Mouse (Mus musculus) limb, embryonic 11.5 days (tissue): ENCODE results near the gene Prkag1. TPM values are rescaled to one million over a fixed set of nuclear protein-coding genes. Genes with fewer than 3 reads are reported as not detected.

Experiments
- ATAC-seq: fragments of 200-750 bp; cut with Nextera tagmentation; 2 replicates; pipeline ENCODE4 v1.8.0; 2017; ENCODE audit warnings: low read depth; ENCODE audit not compliant: insufficient number of reproducible peaks, low FRiP score, low TSS enrichment
- DNase-seq: peaks from one replicate; pipeline ENCODE4 v3.0.0-alpha.2; 2015; ENCODE audit warnings: low spot score
- H3K27ac ChIP-seq: fragments of 300-500 bp; sonication (generic); replicated peaks from 2 replicates; pipeline ENCODE4 v1.5.1; 2014; ENCODE audit warnings: low read depth, mild to moderate bottlenecking, low read length
- H3K27me3 ChIP-seq: fragments of 300-500 bp; sonication (generic); 2 replicates; pipeline ENCODE4 v1.6.1; 2014; ENCODE audit warnings: mild to moderate bottlenecking, low read length, mixed read lengths; ENCODE audit not compliant: control insufficient read depth, insufficient read depth
- H3K36me3 ChIP-seq: fragments of 300-500 bp; sonication (generic); 2 replicates; pipeline ENCODE4 v1.6.1; 2014; ENCODE audit warnings: mild to moderate bottlenecking, low read length, moderate library complexity, mixed read lengths; ENCODE audit not compliant: control insufficient read depth, insufficient read depth
- H3K4me1 ChIP-seq: fragments of 300-500 bp; sonication (generic); 2 replicates; pipeline ENCODE4 v1.6.1; 2014; ENCODE audit warnings: low read length, mixed read lengths; ENCODE audit not compliant: control insufficient read depth, insufficient read depth
- H3K4me2 ChIP-seq: fragments of 300-500 bp; sonication (generic); 2 replicates; pipeline ENCODE4 v1.6.1; 2014; ENCODE audit warnings: low read depth, mild to moderate bottlenecking, moderate library complexity; ENCODE audit not compliant: severe bottlenecking
- H3K4me3 ChIP-seq: fragments of 300-500 bp; sonication (generic); 2 replicates; pipeline ENCODE4 v1.5.1; 2014; ENCODE audit warnings: low read depth, low read length
- H3K9ac ChIP-seq: fragments of 300-500 bp; sonication (generic); 2 replicates; pipeline ENCODE4 v1.6.1; 2014; ENCODE audit warnings: mild to moderate bottlenecking, low read length
- H3K9me3 ChIP-seq: fragments of 300-500 bp; sonication (generic); 2 replicates; pipeline ENCODE4 v1.6.1; 2016; ENCODE audit warnings: low read length; ENCODE audit not compliant: control insufficient read depth
- WGBS: fragments of 180-500 bp; shearing (Covaris S2); extraction: QIAGEN DNeasy Blood & Tissue Kit; methylation state at CpG from one replicate; pipeline ENCODE4 v1.1.7; 2014; 5-methylcytosine and 5-hydroxymethylcytosine counted together
- polyA plus RNA-seq: library from polyadenylated mRNA; unstranded; fragments of >200 nt; fragmentation: Nextera tagmentation; extraction: Ambion mirVana; gene quantifications from 2 replicates; pipeline ENCODE4 v1.2.1, GENCODE M21; 2014

The Prkag1 gene
- polyA plus RNA-seq, 1 experiment from 2014 or later = 84.6 TPM

GRCm38 (mm10) chr15:98771813-98772425 is 59.4 kb downstream of the Prkag1 start:
- Histone ChIP-seq H3K27ac (no peak overlapping the region), H3K27me3 (peaks cover 64% of the 10 kb centered on the region), H3K4me3 (peak overlapping the region; percentile 21; the same call in 1 of the 2 replicates), H3K9ac (no peak overlapping the region), H3K4me2 (peak overlapping the region; percentile 33; the same call in 1 of the 2 replicates), H3K4me1 (peaks cover 16% of the 10 kb centered on the region), H3K36me3 (no peaks in the 10 kb centered on the region), H3K9me3 (no peaks in the 10 kb centered on the region)
- whole genome bisulfite sequencing = 6% methylated on average over 12 of the region's 12 CpGs
- no peak for DNase-seq
- no peak for ATAC-seq

- H3K4me1 ChIP-seq = peaks cover 12% of the 10 kb centered on the region
- no peak overlapping the region for H3K4me2 ChIP-seq
- H3K9ac ChIP-seq = no peak overlapping the region
- H3K27ac ChIP-seq = no peak overlapping the region
- H3K36me3 ChIP-seq = no peaks in the 10 kb centered on the region
- H3K27me3 ChIP-seq = peaks cover 31% of the 10 kb centered on the region
- 22% methylated on average over 5 of the region's 5 CpGs for WGBS
- DNase-seq (no peak), ATAC-seq (no peak)
- no peak overlapping the region for H3K4me3 ChIP-seq
- H3K9me3 ChIP-seq = no peaks in the 10 kb centered on the region
Observed at GRCm38 (mm10) chr15:98768259-98768658, 63.1 kb downstream of the Prkag1 start.

GRCm38 (mm10) chr15:98765929-98766328 is 65.4 kb downstream of the Prkag1 start:
- Histone ChIP-seq H3K4me1 (peaks cover 15% of the 10 kb centered on the region), H3K9me3 (no peaks in the 10 kb centered on the region), H3K4me2 (no peak overlapping the region), H3K27ac (no peak overlapping the region), H3K27me3 (peaks cover 8% of the 10 kb centered on the region), H3K4me3 (no peak overlapping the region), H3K36me3 (no peaks in the 10 kb centered on the region), H3K9ac (no peak overlapping the region)
- ATAC-seq (no peak), DNase-seq (no peak)
- 67% methylated on average over 4 of the region's 4 CpGs for WGBS

Other genes with a start within 250 kb of the Prkag1 start
- gene Adcy6, start 221.4 kb downstream of the Prkag1 start, polyA plus RNA-seq = 16.2 and 18.9 TPM in 2 replicates
- gene Cacnb3, start 200.7 kb downstream of the Prkag1 start, polyA plus RNA-seq = 23.4 and 25.1 TPM in 2 replicates
- gene Ddx23, start 168.6 kb downstream of the Prkag1 start, polyA plus RNA-seq = 24.8 and 27.7 TPM in 2 replicates
- 0.29 and 0.37 TPM in 2 replicates for gene Rnd1, start 154.1 kb downstream of the Prkag1 start, polyA plus RNA-seq
- gene Ccdc65, start 123.3 kb downstream of the Prkag1 start, polyA plus RNA-seq = 0.48 and 1.3 TPM in 2 replicates
- gene Fkbp11, start 103.3 kb downstream of the Prkag1 start, polyA plus RNA-seq = 24.3 and 25.7 TPM in 2 replicates
- gene Arf3, start 68.3 kb downstream of the Prkag1 start, polyA plus RNA-seq = 34.7 and 36.4 TPM in 2 replicates
- gene Wnt10b, start 53.4 kb downstream of the Prkag1 start, polyA plus RNA-seq = 0.81 and 1.5 TPM in 2 replicates
- gene Wnt1, start 41.7 kb downstream of the Prkag1 start, polyA plus RNA-seq = not detected in 2 replicates
- gene Ddn, start 22.0 kb downstream of the Prkag1 start, polyA plus RNA-seq = not detected in 2 replicates
- gene Kmt2d, start 39.7 kb upstream of the Prkag1 start, polyA plus RNA-seq = 17.6 and 21.6 TPM in 2 replicates
- 19.8 and 22.2 TPM in 2 replicates for gene Rhebl1, start 63.0 kb upstream of the Prkag1 start, polyA plus RNA-seq
- 0.15 and 0.23 TPM in 2 replicates for gene Dhh, start 67.0 kb upstream of the Prkag1 start, polyA plus RNA-seq
- gene Lmbr1l, start 86.7 kb upstream of the Prkag1 start, polyA plus RNA-seq = 5.5 and 6.2 TPM in 2 replicates
- 2,238 and 2,358 TPM in 2 replicates for gene Tuba1b, start 103.0 kb upstream of the Prkag1 start, polyA plus RNA-seq
- gene Gm49450, start 122.0 kb upstream of the Prkag1 start, polyA plus RNA-seq = not detected in 2 replicates
- 1,453 and 1,516 TPM in 2 replicates for gene Tuba1a, start 122.2 kb upstream of the Prkag1 start, polyA plus RNA-seq
- gene Tuba1c, start 198.4 kb upstream of the Prkag1 start, polyA plus RNA-seq = 146 and 157 TPM in 2 replicates
- 0.10 and 0.11 TPM in 2 replicates for gene Prph, start 223.7 kb upstream of the Prkag1 start, polyA plus RNA-seq
- gene Troap, start 243.1 kb upstream of the Prkag1 start, polyA plus RNA-seq = 33.4 and 37.2 TPM in 2 replicates